Mouse (Mus musculus) urinary bladder, adult 2 months (tissue): ENCODE data around the gene Gm20425. TPM values are rescaled to one million over a fixed set of nuclear protein-coding genes. Genes with fewer than 3 reads are reported as not detected.

ENCODE experiments used
- DNase-seq: peaks from one replicate; pipeline ENCODE4 v3.0.0; 2022; ENCODE audit warnings: low spot score
- polyA plus RNA-seq: library from polyadenylated mRNA; depleted of rRNA; stranded (reverse); fragments of >200 nt; gene quantifications from 2 replicates; pipeline ENCODE4 v1.2.3, GENCODE M21; 2012; rRNA removed

The Gm20425 gene
- 1.8 TPM in 1 of 2 replicates, not detected in the other for polyA plus RNA-seq

DNA sequence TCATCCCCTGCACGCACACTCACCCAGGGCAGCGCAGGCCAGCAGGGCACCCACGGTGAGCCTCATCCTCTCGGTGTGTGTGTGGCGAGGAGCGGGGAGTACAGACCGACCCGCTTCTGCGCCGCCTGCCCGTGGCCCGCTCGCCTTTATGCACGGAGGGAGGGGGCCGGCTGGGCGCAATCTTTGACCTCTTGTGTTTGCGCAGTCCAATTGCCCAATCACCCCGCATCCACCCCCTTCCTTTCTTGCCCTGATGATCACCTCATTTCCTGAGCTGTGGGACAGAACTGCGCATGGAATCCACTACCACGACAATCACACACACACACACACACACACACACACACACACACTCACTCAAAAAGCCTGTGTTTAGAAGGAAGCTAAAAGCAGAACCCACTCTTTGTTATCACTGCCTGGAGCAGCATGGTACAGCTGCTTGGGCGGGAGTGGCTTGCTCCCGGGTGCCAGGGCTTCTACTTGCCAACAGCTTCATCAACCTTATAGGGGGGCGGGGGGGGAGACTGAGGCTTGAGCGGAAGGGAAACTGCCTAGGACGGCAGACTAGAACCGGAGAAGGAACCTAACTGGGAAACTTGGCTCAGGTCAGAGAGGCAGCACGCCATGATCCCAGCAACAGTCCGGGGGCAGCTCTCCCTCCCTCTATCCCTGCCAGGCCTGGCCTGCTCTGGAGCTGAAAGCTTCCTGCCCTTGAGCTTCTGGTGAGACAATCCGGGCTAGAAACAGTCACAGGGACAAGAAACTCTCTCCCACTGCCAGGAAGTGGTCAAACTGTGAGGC, at the start of gene Gm20425, which contains the start of gene Trf:
Gene Gm20425, minus strand, starts transcription at position 157 of the 801 bp plus-strand sequence.
Gene Trf, minus strand, starts transcription at position 294 of the 801 bp plus-strand sequence.
- peak; percentile 67 for DNase-seq

DNA sequence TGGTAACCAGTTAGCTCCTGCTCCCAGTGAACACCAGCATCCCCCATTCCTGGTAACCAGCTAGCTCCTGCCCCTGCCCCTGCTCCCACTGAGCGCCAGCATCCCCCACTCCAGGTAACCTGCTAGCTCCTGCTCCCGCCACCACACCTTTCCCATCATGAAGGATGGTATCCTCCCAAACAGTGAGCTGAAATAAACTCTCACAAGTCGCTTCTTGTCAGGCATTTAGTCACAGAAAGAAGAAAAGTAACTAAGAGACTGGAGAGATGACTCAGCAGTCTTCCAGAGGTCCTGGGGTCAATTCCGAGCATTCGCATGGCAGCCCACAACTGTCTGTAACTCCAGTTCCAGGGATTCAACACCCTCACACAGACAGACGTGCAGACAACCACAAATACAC, 46.8 kb upstream of the Gm20425 start:
- no peak for DNase-seq

DNA sequence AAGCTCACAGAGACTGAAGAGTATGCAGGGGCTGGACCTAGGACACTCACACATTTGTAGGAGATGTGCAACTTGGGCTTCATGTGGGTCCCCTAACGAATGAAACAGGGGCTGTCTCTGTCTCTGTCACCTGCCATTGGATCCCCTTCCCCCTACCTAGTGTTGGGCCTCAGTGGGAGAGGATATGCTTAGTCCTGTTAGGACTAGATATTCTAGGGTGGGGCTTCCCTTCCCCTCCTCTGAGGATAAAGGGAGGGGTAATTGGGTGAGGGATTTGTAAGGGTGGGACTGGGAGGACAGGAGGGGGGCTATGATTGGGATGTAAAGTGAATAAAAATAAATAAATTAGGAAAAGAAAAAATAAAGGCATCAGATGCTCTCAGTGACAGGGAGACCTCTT, 45.6 kb upstream of the Gm20425 start:
- no peak for DNase-seq

DNA sequence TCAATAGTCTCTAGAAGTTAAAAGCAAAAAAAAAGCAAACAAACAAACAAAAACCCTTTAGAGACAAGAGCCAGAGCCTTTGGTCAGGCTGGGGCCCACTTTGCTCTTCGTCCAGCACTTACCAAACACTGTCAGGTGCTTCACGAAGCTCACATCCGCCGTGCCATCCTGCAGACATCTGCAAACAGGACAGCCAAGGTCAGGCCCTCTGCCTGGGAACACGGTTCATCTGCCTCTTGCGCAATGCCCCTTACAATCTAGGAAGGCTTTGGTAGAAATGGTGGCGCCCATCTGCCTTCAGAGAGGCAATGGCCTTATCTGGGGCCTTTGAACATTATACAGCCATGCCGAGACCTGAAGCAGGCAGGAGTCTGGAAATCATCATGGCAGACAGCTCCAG, 44.7 kb upstream of the Gm20425 start:
- DNase-seq = no peak

DNA sequence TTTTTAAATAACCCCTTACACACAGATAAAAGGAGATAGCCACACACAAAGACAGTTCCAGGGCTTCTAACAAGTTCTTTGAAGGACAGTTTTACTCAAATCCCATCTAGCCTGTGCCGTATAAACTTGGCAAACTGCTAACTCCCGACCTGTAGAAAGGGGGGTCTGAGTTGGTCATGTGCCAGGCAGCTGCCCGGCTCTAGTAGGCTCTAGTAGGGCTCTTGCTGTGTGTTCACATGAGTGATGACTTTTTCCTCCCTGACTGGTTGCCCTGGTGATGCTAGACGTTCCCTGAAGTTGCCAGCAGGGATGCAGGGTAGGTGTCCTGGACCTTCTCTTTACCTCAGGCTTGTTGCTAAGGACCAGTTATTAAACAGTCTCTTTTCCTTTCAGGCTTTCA, 41.0 kb upstream of the Gm20425 start:
- DNase-seq = no peak

DNA sequence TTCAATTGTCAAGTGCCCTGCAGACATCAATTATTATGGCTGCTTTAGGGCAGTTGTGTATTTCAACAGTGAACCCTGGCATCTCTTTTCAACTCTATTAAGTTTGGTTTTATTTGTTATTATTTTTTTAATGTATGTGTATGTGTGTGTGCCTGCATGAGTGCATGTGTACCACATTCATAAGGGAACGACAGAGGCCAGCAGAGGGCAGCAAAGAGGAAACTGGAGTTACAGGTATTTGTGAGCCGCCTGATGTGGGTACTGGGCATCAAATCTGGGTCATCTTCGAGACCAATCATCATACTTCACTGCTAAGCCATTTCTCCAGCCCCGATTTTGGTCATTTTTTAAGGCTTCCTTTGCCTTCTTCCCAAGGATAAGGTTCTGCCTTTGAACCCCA, 35.7 kb upstream of the Gm20425 start:
- DNase-seq = no peak

DNA sequence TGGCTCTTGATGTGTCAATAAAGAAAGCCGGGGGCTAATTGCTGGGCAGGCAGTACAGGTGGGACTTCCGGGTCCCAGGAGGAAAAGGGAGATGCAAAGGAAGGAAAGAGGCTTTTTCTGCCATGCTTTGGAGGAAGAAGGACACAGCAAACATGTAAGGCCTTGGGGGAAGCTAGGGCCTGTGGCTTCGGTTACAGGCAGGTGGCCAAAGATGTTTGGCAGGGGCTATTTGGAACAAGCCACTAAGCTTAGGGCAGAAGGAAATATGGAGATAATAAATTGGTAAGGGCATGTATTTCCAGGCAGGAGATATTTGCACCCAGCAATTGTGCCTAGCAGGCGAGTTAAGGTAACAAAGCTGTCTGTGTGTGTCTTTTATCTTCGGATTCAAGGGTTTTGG, 22.8 kb upstream of the Gm20425 start:
- no peak for DNase-seq

DNA sequence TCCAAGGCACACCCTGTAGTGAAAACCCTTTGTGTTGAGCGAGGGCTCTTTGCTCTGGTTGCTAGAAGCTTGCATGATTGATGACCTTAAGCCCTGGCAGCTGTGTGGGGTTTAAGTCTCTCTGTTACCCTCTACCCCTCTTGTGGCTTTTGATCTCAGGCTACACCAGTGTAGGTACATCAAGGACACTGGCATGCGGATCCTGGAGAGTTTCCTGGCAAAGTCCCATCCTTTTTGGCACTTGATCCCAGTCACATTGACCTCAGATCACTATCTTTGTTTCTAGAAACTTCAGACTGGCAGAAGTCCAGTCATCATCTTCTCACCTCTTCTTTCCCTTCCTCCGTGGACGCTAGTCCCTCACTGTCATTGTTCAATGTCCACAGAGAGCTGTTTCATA, 18.5 kb upstream of the Gm20425 start:
- DNase-seq = no peak

DNA sequence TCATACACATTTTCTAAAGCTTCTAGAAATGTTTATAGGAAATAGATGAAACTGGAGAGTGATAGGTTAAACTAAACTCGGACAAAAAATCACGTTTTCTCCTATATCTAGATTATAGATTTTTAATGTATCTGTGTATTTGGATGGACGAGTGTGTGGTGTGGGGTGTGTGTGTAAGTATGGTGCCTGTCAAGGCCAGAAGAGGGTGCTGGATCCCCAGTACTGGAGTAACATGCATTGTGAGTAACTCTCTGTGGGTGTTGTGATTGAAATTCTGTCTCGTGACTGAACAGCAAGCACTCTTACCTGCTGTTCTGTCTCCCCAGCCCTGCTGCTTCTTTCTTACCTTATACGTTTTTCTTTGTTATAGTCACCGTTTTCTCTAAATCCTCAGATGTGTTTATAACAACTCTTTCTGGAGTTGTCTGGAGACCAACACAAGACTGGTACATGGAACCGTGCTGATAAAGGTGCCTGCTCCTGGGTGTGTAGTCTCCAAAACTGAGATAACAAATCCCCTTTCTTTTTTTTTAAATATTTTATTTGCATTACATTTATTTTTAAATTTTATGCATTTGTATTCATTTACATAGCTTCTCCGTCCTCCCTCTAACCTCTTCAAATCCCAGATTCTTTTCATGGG, 16.5 kb upstream of the Gm20425 start:
- DNase-seq = no peak

DNA sequence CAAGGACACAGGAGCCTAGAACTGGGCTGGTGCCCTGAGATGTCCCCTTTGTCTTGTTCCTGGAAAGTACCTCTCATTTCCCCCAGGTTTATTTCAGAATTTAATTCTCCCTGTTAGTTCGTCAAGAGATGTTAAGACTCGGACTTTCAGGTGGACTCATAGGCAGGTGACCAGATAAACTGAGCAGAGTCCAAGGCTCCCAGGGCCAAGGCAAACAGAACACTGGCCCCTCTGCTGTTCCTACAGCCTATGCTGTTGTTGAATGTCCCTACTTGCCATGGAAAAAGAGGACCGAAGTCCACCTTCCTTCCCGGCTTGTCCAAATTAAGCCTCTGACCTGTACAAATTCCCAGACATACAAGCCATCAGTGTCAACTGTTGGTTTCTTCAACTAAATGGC, 13.5 kb upstream of the Gm20425 start:
- no peak for DNase-seq

DNA sequence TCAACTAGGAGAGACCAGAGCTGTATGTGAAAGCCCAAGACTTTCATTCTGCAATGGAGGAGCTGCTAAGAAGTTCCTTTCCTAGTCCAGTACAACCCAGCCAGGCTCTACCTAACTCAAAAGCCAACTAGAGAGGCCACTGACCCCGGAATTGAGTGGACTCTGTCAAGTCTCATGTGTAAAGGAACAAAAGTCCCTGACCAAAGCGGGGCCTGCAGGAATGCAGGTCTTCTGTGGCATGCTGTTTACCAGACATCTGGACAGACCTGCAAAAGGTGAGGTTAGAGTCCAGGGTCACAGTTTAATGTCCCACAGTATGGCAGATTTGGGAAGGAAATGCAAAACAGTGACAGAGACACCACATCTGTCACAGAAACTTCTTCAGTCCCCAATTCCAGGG, 11.1 kb upstream of the Gm20425 start:
- no peak for DNase-seq

DNA sequence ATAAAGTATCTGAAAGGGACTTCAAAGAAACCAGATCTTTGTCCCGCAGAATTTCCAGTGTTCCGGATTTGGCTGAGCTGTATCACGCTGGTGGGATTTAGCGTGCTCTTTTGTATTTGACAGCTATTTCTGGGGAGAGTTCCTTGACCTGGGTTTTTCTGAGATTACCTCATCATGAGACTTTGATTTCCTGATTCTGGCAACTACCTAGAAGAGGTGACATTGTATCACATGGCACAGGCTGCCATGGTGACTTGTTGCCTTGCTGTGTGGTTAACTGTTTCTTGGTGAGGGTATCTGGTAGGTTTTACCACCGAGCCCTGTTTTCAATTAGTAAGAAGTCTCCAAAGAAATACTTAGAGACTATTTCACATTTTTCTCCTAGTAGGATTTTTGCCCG, 9.4 kb upstream of the Gm20425 start:
- DNase-seq = no peak

DNA sequence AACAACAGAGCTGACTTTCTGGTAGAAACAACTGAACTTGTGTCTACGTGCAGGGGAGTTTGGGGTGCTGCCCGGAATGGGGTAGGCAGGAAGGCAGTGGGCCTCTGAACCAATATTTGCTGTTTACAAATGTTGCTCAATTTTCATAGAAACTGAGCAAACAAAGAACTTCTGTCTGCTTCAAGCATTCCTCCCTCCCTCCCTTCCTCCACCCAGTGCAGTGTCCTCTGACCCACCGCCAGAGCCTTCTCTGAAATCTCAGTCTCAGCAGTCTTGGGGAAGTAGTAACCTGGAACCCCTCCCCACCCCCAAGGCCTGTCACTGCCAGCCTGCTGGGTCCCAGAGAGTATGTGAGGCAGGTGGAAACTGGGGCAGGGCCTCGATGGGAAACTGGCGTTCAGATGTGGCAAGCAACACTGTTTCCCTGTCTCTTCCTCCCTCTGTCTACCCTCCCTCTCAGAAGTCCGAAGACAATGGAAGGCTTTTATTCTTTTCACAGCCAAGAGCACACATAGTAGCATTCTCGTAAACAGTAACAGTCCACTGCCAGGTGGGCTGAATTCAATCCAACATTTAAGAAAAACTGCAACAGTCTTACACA, 4.6 kb upstream of the Gm20425 start:
- DNase-seq = no peak

DNA sequence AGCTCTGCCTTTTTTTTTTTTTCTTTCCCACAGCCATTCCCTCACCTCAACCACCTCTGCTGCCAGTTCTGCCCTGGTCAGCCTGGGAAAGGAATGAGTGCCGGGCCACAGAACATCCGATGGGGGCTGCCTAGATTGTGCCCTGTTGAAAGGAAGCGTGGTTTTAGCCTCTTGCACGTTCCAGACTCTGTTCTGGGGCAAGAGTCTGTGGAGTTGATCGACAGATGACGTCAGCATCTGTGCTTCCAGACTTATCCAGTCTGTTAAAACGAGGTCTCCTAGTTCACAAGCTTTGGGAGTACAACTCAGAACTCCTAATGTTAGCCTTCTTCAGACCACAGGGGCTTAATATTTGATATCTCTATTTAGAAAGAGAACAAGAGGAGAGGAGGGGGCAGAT, 4.0 kb upstream of the Gm20425 start:
- DNase-seq = no peak

DNA sequence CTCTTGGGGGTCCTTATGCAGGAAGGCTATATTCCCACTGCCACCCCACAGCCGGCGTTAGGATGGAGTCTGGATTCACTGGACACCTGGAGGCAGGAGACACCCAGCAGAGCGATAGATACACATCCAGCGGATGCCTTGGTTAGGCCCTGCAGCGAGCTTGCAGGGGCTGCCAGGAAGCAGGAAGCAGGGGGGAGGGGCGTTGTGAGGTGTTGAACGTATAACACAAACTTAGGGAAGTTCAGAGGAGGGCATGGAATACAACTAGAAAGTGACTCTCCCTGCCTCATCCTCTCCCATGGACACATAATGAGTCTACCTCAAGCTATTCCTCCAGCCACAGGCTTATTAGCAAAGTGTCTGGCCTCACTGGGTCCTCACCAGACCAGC, 2.9 kb upstream of the Gm20425 start:
- no peak for DNase-seq

DNA sequence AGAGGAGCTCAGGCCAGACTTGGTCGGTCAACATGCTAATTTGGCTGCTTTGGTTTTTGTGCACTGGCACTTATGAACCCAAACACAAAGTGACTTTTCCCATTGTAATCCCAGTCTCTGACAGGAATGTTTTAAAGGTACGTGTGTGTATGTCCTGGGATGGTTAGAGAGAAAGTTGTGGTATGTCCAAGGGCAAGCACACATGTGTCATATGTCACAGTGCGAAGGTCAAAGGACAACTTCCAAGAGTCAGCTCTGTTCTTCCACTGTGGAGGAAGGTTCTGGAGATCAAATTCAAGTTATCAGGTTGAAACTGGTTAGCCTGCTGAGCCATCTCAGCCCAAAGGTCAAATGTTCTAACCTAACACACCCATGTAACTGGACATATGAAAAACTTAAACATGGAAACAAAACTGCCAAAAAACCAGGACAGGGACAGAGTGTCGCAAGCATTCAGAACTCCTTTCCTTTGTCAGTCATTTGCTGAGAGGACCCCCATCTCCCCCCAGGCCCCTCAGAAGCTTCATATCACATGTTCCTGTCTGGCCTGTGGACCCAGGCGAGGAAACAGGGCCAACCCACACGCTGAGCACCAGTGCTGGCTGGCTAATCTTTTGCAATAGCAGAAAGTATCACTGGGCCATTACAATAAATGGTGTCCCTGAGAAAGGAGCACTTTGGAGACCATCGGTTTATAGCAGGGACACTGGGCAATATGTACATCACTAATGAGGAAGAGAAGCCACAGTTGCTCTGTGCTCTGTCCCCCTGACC, 2.3 kb upstream of the Gm20425 start:
- DNase-seq = no peak

DNA sequence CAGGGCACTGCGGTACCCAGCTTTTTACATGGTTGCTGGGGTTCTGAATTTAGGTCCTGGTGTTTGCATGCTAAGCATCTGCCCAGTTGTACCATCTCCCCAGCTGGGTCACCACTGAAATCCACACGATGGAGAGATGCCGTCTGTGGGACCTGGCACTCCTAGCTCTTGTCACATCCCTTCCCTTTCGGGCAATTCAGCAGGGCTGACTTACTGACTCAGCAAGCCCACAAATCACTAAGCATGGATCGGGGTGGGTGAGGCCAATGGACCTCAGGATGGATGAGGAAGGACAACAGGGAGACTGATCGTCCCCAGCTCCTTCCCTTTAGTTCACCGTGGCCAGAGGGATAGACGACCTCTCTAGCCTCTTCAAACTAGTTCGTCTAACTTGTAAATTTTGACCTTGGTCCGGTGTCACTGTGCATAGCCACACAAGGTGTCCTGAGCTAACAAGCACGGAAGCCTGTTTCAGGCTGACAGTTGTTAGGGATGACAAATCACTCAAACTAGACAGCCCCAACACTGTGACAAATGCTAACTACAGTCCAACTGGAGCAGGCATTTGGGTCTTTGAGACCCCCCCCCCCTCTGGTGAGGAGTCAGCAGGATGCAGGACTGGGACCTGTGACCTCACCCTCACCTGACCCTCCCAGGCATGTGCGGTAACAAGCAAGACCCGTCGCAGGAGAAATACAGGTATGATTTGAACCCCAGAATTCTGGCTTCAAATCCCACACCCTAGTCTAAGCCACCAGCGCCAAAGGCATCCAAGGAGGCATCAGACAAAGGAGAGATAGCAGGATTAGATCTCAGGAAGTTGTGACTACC, 855 bp downstream of the Gm20425 start:
- no peak for DNase-seq

DNA sequence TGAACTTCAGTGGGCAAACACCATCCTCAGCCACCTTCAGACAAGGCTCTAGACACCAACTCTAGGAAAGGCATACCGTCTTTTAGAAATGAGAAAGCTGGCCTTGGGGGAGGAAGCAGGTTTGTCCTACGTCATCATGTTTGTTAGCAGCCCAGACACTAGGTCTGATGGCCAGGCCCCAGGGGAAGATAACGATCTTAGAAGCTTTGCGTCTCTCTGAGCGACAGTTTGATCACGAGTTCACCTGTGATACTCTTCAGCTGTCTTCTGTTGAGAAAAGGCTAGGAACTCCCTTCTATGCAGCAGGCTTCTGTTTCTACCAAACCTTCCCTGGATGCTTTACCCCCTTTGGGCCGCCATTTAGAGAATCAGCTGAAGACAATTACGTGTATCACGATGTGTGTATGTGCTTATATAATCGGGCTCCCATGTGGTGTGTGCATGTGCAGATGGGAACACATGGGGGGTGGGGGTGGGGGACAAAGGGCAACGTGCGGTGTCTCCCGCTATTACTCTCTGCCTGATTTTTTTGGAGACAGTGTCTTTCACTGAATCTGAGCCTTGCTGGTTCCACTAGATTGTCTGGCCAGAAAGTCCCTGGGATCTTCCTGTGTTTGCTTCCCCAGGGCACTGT, 1.6 kb downstream of the Gm20425 start:
- DNase-seq = no peak

DNA sequence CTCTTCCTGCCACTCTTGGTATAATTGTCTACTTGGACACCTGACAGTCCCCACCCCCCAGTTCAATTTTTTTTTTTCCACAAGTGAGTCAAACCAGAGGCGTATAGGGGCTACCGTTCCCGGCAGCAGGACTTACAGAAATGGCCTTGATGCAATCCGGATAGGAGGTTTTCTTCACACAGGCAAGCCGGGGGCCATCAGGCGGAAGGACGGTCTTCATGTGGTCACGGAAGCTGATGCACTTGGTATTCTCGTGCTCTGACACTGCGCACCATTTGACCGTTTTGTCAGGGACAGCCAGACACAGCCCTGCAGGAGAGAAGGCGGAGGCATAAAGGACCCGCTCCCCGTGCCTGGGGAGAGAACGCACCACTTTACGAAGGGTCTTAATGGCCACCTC, 2.3 kb downstream of the Gm20425 start:
- no peak for DNase-seq

DNA sequence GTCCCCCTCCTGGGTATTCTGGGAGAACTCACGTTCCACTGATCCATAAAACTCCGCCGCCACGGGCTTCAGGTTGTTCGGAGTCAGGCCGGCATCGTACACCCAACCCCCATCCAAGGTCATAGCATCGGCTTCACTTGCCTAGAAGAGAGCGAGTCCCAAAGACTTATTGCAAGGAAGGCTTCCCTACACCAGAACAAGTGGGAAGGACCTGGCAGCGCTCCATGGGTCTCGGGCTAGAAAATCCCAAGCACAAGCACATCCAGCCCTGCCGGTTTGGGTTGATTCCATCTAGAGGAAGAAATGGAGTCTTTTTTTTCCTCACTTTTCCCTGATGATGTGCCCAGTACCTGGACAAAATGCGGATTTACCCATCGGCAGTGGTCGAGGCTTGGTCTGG, 3.3 kb downstream of the Gm20425 start:
- DNase-seq = no peak

DNA sequence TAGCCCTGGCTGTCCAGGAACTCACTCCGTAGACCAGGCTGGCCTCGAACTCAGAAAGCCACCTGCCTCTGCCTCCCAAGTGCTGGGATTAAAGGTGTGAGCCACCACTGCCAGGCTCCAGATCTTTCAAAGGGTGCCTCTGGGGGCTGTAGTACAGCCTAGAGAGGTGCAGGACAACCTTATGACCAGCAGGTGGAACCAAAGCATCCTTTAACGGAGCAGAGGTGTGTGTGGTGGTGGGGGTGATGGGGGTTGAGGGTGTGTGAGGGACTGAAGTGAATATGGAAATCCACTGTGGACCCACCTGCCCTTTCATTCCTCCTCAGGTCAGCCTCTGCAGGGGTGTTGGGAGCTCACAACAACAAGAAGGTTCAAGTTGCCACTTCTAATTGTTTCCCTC, 4.6 kb downstream of the Gm20425 start:
- no peak for DNase-seq
